Mouse (Mus musculus) hindbrain, embryonic 11.5 days (tissue): Measurements from ENCODE around the gene Rnf19b. TPM values are rescaled to one million over a fixed set of nuclear protein-coding genes. Genes with fewer than 3 reads are reported as not detected.

ENCODE experiments used
- ATAC-seq: fragments of 200-750 bp; cut with Nextera tagmentation; 2 replicates; pipeline ENCODE4 v1.8.0; 2017; ENCODE audit warnings: mild to moderate bottlenecking, moderate TSS enrichment, moderate library complexity; ENCODE audit not compliant: low FRiP score
- DNase-seq: peaks from one replicate; pipeline ENCODE4 v3.0.0-alpha.2; 2015; ENCODE audit warnings: low spot score
- H3K27ac ChIP-seq: fragments of 300-500 bp; sonication (generic); 2 replicates; pipeline ENCODE4 v1.5.1; 2014; ENCODE audit warnings: mild to moderate bottlenecking, low read depth, low read length
- H3K27me3 ChIP-seq: fragments of 300-500 bp; sonication (generic); 2 replicates; pipeline ENCODE4 v1.6.1; 2014; ENCODE audit warnings: mild to moderate bottlenecking, low read length, moderate library complexity, mixed read lengths; ENCODE audit not compliant: control insufficient read depth, insufficient read depth
- H3K36me3 ChIP-seq: fragments of 300-500 bp; sonication (generic); 2 replicates; pipeline ENCODE4 v1.6.1; 2014; ENCODE audit warnings: mild to moderate bottlenecking, low read length, moderate library complexity, mixed read lengths; ENCODE audit not compliant: control insufficient read depth, insufficient read depth
- H3K4me1 ChIP-seq: fragments of 300-500 bp; sonication (generic); replicated peaks from 2 replicates; pipeline ENCODE4 v1.6.1; 2014; ENCODE audit warnings: low read length, mixed read lengths; ENCODE audit not compliant: control insufficient read depth, insufficient read depth
- H3K4me2 ChIP-seq: fragments of 300-500 bp; sonication (generic); replicated peaks from 2 replicates; pipeline ENCODE4 v1.6.1; 2014; ENCODE audit warnings: mild to moderate bottlenecking, low read depth, low read length
- H3K4me3 ChIP-seq: fragments of 300-500 bp; sonication (generic); 2 replicates; pipeline ENCODE4 v1.5.1; 2014; ENCODE audit warnings: low read depth, low read length
- H3K9ac ChIP-seq: fragments of 300-500 bp; sonication (generic); 2 replicates; pipeline ENCODE4 v1.6.1; 2014; ENCODE audit warnings: low read depth, low read length
- H3K9me3 ChIP-seq: fragments of 300-500 bp; sonication (generic); 2 replicates; pipeline ENCODE4 v1.6.1; 2016; ENCODE audit warnings: low read length; ENCODE audit not compliant: control insufficient read depth
- WGBS: fragments of 180-500 bp; shearing (Covaris S2); extraction: QIAGEN DNeasy Blood & Tissue Kit; methylation state at CpG from one replicate; pipeline ENCODE4 v1.1.7; 2014; 5-methylcytosine and 5-hydroxymethylcytosine counted together
- polyA plus RNA-seq: library from polyadenylated mRNA; unstranded; fragments of >200 nt; fragmentation: Nextera tagmentation; extraction: Ambion mirVana; gene quantifications from 2 replicates; pipeline ENCODE4 v1.2.1, GENCODE M21; 2014

The Rnf19b gene
- polyA plus RNA-seq, 1 experiment from 2014 or later, result 11.1 TPM

GRCm38 (mm10) chr4:129125736-129126451, 67.8 kb downstream of the Rnf19b start:
- no peak overlapping the region for H3K27ac ChIP-seq

DNA sequence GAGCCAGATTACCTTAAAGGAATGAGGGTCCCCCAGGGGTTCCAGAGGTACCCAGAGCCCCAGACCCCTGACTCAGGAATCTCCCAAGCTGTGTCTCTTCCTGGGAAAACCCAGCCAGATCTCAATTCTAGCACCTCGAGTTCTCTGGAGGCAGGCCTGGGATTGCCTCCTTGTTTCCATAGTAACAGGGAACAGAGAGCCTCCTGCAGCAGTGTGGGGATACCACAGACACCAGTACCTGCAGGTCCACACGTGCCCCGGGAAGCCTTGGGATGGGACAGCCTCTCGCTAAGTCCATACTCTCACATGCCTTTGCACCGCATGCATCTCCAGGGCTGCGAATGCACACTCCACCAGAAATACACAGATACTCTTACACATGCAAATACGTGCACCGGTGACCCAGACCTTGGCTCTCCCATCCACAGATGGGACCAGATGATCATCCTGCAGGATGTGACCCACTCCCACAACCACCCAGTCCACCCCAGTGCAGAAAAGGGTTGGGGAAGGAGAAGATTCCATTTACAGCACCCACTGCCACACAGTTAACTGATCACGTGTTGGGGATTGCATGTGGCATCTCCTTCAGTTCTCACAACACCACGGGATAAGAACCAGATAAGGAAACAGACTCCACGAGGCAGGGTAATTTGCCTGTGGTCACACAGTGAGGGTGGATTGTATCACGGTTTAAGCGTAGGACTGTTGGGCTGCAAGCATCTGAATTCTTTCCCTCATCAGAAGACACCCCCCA, 70.7 kb downstream of the Rnf19b start:
- Histone ChIP-seq H3K9ac (no peak overlapping the region), H3K4me1 (peaks cover 3% of the 10 kb centered on the region; the same call in 1 of the 2 replicates), H3K4me2 (no peak overlapping the region), H3K9me3 (no peaks in the 10 kb centered on the region), H3K27me3 (no peaks in the 10 kb centered on the region), H3K36me3 (no peaks in the 10 kb centered on the region), H3K4me3 (no peak overlapping the region), H3K27ac (no peak overlapping the region)
- ATAC-seq (no peak), DNase-seq (no peak)
- 69% methylated on average over 13 of the region's 13 CpGs for WGBS

More at GRCm38 (mm10) chr4:129125736-129126451, 67.8 kb downstream of the Rnf19b start:
- ATAC-seq (no peak), DNase-seq (peak; percentile 54)
- Histone ChIP-seq H3K27me3 (peaks cover 19% of the 10 kb centered on the region), H3K9me3 (no peaks in the 10 kb centered on the region), H3K9ac (no peak overlapping the region), H3K4me3 (no peak overlapping the region), H3K4me1 (peaks cover 11% of the 10 kb centered on the region), H3K4me2 (peak overlapping the region; percentile 24), H3K36me3 (no peaks in the 10 kb centered on the region)
- WGBS, result 20% methylated on average over 19 of the region's 19 CpGs

- H3K4me2 ChIP-seq, result no peak overlapping the region
- no peak overlapping the region for H3K9ac ChIP-seq
- no peak overlapping the region for H3K27ac ChIP-seq
- H3K36me3 ChIP-seq, result no peaks in the 10 kb centered on the region
- WGBS, result 54% methylated on average over 9 of the region's 9 CpGs
- H3K9me3 ChIP-seq, result no peaks in the 10 kb centered on the region
- peaks cover 3% of the 10 kb centered on the region; the same call in 1 of the 2 replicates for H3K4me1 ChIP-seq
- H3K4me3 ChIP-seq, result no peak overlapping the region
- DNase-seq, result no peak
- ATAC-seq, result no peak
- H3K27me3 ChIP-seq, result no peaks in the 10 kb centered on the region
Measured at GRCm38 (mm10) chr4:129129387-129129786, 71.3 kb downstream of the Rnf19b start.

GRCm38 (mm10) chr4:129130149-129130548, 72.1 kb downstream of the Rnf19b start:
- H3K9ac ChIP-seq, result peak overlapping the region; percentile 15; the same call in 1 of the 2 replicates
- H3K27me3 ChIP-seq, result no peaks in the 10 kb centered on the region
- peaks cover 5% of the 10 kb centered on the region for H3K4me1 ChIP-seq
- H3K4me2 ChIP-seq, result no peak overlapping the region
- ATAC-seq, result peak; percentile 25; the same call in 1 of the 2 replicates
- H3K27ac ChIP-seq, result no peak overlapping the region
- 3% methylated on average over 8 of the region's 8 CpGs for WGBS
- no peaks in the 10 kb centered on the region for H3K36me3 ChIP-seq
- no peaks in the 10 kb centered on the region for H3K9me3 ChIP-seq
- peak; percentile 83 for DNase-seq
- peak overlapping the region; percentile 10; the same call in 1 of the 2 replicates for H3K4me3 ChIP-seq

GRCm38 (mm10) chr4:129130755-129131303, 72.8 kb downstream of the Rnf19b start:
- Histone ChIP-seq H3K9ac (no peak overlapping the region), H3K4me2 (peak overlapping the region; percentile 28; the same call in 1 of the 2 replicates), H3K4me1 (peaks cover 5% of the 10 kb centered on the region), H3K27me3 (peaks cover under 1% of the 10 kb centered on the region; the same call in 1 of the 2 replicates), H3K36me3 (no peaks in the 10 kb centered on the region), H3K27ac (no peak overlapping the region), H3K4me3 (peak overlapping the region; percentile 10; the same call in 1 of the 2 replicates), H3K9me3 (no peaks in the 10 kb centered on the region)
- ATAC-seq, result 0 out of 2 replicates have a peak, but pooled peaks have one; percentile 28
- DNase-seq, result no peak
- 2% methylated on average over 17 of the region's 17 CpGs for WGBS

- Histone ChIP-seq H3K27ac (no peak overlapping the region), H3K4me3 (no peak overlapping the region), H3K4me2 (0 out of 2 replicates have a peak overlapping the region, but pooled peaks have one; percentile 11), H3K9me3 (no peaks in the 10 kb centered on the region), H3K27me3 (peaks cover 21% of the 10 kb centered on the region), H3K9ac (0 out of 2 replicates have a peak overlapping the region, but pooled peaks have one; percentile 37), H3K4me1 (peaks cover 6% of the 10 kb centered on the region), H3K36me3 (no peaks in the 10 kb centered on the region)
- peak; percentile 95 for DNase-seq
- peak; percentile 49 for ATAC-seq
- 8% methylated on average over 15 of the region's 15 CpGs for WGBS
Measured at GRCm38 (mm10) chr4:129134799-129135585, 76.9 kb downstream of the Rnf19b start.
